8 mouse cellular contexts compared by ENCODE assay signal in genomic region chr13:55322130-55322825, GRCm38 (mm10). TPM values are rescaled to one million over a fixed set of nuclear protein-coding genes. Genes with fewer than 3 reads are reported as not detected.
DNase-seq lines count a peak whose midpoint lies in the region; ATAC-seq and TF ChIP-seq lines count a peak whose summit lies in the region.

No protein-coding gene starts in this region.

- H3K36me3 ChIP-seq in forebrain, embryonic 15.5 days = peaks cover 44% of the 10 kb centered on the region
- no peaks in the 10 kb centered on the region; the same call in 1 of the 2 replicates for H3K36me3 ChIP-seq in kidney, adult 2 months (ENCODE audit: control insufficient read depth, insufficient read depth, low read length)
- peaks cover 15% of the 10 kb centered on the region for H3K36me3 ChIP-seq in lung, embryonic 16.5 days (ENCODE audit: control insufficient read depth, insufficient read depth, low read length)

- H3K27ac ChIP-seq in forebrain, embryonic 15.5 days (replicated peaks) = peak overlapping the region; percentile 71
- H3K27ac ChIP-seq in kidney, adult 2 months (ENCODE audit: insufficient read depth, low read depth, low read length) = peak overlapping the region; percentile 78
- peak overlapping the region; percentile 82 for H3K27ac ChIP-seq in lung, embryonic 16.5 days (ENCODE audit: low read length)

- peaks cover 35% of the 10 kb centered on the region for H3K4me1 ChIP-seq in forebrain, embryonic 15.5 days
- H3K4me1 ChIP-seq in kidney, adult 2 months (ENCODE audit: control insufficient read depth, insufficient read depth, low read length) = peaks cover 13% of the 10 kb centered on the region
- H3K4me1 ChIP-seq in lung, embryonic 16.5 days (replicated peaks; ENCODE audit: control insufficient read depth, insufficient read depth, low read length) = peaks cover 26% of the 10 kb centered on the region

- WGBS in forebrain, embryonic 15.5 days = 2% methylated on average over 31 of the region's 31 CpGs
- under 1% methylated on average over 31 of the region's 31 CpGs for WGBS in kidney, adult 2 months
- WGBS in lung, embryonic 16.5 days = under 1% methylated on average over 31 of the region's 31 CpGs

- H3K9ac ChIP-seq in forebrain, embryonic 15.5 days (replicated peaks) = peak overlapping the region; percentile 86
- peak overlapping the region; percentile 98 for H3K9ac ChIP-seq in lung, embryonic 16.5 days (ENCODE audit: low read length)

- no peak for ATAC-seq in forebrain, embryonic 15.5 days (replicated peaks)
- peak; percentile 29; the same call in 1 of the 2 replicates for ATAC-seq in lung, embryonic 16.5 days (ENCODE audit: low read depth)

- peak; percentile 52 to 63 for DNase-seq in right cerebral cortex, adult 2 months (ENCODE audit: low spot score in 2 of 2)
- DNase-seq in right cerebral cortex, postnatal 4 days = no peak
- DNase-seq in cerebellum, adult 18-20 months = peak; percentile 57 to 65
- DNase-seq in kidney, adult 2 months = peak; percentile 92
- DNase-seq in retina, postnatal 1 day = peak; percentile 62
- no peak for DNase-seq in layer of hippocampus, adult 8-10 months (ENCODE audit: low spot score in 2 of 2)

- H3K27me3 ChIP-seq in forebrain, embryonic 15.5 days = no peaks in the 10 kb centered on the region
- H3K27me3 ChIP-seq in kidney, adult 2 months (replicated peaks; ENCODE audit: control insufficient read depth, insufficient read depth, low read length) = no peaks in the 10 kb centered on the region
- H3K27me3 ChIP-seq in lung, embryonic 16.5 days (ENCODE audit: control insufficient read depth, insufficient read depth, low read depth, low read length) = no peaks in the 10 kb centered on the region

- TF ChIP-seq CTCF in kidney, adult 2 months (conservative IDR thresholded peaks at IDR 0.05; ENCODE audit: insufficient read depth, insufficient read length, low read depth, low read length) = peak; percentile 56

- H3K4me3 ChIP-seq in forebrain, embryonic 15.5 days = peak overlapping the region; percentile 73
- H3K4me3 ChIP-seq in kidney, adult 2 months (ENCODE audit: insufficient read depth, low read depth, low read length) = peak overlapping the region; percentile 93
- H3K4me3 ChIP-seq in lung, embryonic 16.5 days (ENCODE audit: low read length) = peak overlapping the region; percentile 88

- H3K9me3 ChIP-seq in forebrain, embryonic 15.5 days = no peaks in the 10 kb centered on the region
- no peaks in the 10 kb centered on the region for H3K9me3 ChIP-seq in lung, embryonic 16.5 days (ENCODE audit: control insufficient read depth, low read length)

- TF ChIP-seq POLR2A in kidney, adult 2 months (IDR thresholded peaks at IDR 0.05; ENCODE audit: low read depth, low read length) = no peak

- H3K4me2 ChIP-seq in forebrain, embryonic 15.5 days (replicated peaks) = peak overlapping the region; percentile 96
- peak overlapping the region; percentile 61 for H3K4me2 ChIP-seq in lung, embryonic 16.5 days (ENCODE audit: low read depth, low read length)

RNA-seq across cellular contexts. Expression of gene Rab24, which starts 0.5 kb away (rescaled TPM):
- 114 and 118 TPM in 2 replicates for polyA plus RNA-seq in forebrain, embryonic 15.5 days (2015; fragmentation: Nextera tagmentation; extraction: Ambion mirVana)
- polyA plus RNA-seq in kidney, adult 2 months (2012; rRNA removed) = 81.8 and 89.8 TPM in 2 replicates
- 76.9 and 84.3 TPM in 2 replicates for polyA plus RNA-seq in lung, embryonic 16.5 days (2015; fragmentation: Nextera tagmentation; extraction: Ambion mirVana)
- 10 to 100 TPM; 75.4 to 84.1 (median 80.8) TPM for total RNA-seq in layer of hippocampus, adult 8-10 months (2022)

RNA-seq across cellular contexts. Expression of gene Prelid1, which starts 2.0 kb away (rescaled TPM):
- 303 and 314 TPM in 2 replicates for polyA plus RNA-seq in forebrain, embryonic 15.5 days (2015; fragmentation: Nextera tagmentation; extraction: Ambion mirVana)
- 542 and 589 TPM in 2 replicates for polyA plus RNA-seq in kidney, adult 2 months (2012; rRNA removed)
- polyA plus RNA-seq in lung, embryonic 16.5 days (2015; fragmentation: Nextera tagmentation; extraction: Ambion mirVana) = 466 and 483 TPM in 2 replicates
- 100 to 1,000 TPM; 133 to 152 (median 139) TPM for total RNA-seq in layer of hippocampus, adult 8-10 months (2022)

RNA-seq across cellular contexts. Expression of gene Mxd3, which starts 7.3 kb away (rescaled TPM):
- 28.9 and 30.0 TPM in 2 replicates for polyA plus RNA-seq in forebrain, embryonic 15.5 days (2015; fragmentation: Nextera tagmentation; extraction: Ambion mirVana)
- 1.2 and 1.3 TPM in 2 replicates for polyA plus RNA-seq in kidney, adult 2 months (2012; rRNA removed)
- polyA plus RNA-seq in lung, embryonic 16.5 days (2015; fragmentation: Nextera tagmentation; extraction: Ambion mirVana) = 44.0 and 46.4 TPM in 2 replicates
- 1 to 10 TPM in 2 of 4 experiments, under 1 TPM in 2; 0.82 to 1.5 (median 1.0) TPM for total RNA-seq in layer of hippocampus, adult 8-10 months (2022)

RNA-seq across cellular contexts. Expression of gene Lman2, which starts 40.3 kb away (rescaled TPM):
- polyA plus RNA-seq in forebrain, embryonic 15.5 days (2015; fragmentation: Nextera tagmentation; extraction: Ambion mirVana) = 56.7 and 58.0 TPM in 2 replicates
- 114 and 126 TPM in 2 replicates for polyA plus RNA-seq in kidney, adult 2 months (2012; rRNA removed)
- 101 and 103 TPM in 2 replicates for polyA plus RNA-seq in lung, embryonic 16.5 days (2015; fragmentation: Nextera tagmentation; extraction: Ambion mirVana)
- total RNA-seq in layer of hippocampus, adult 8-10 months (2022) = 10 to 100 TPM; 56.6 to 72.8 (median 65.0) TPM

RNA-seq across cellular contexts. Expression of gene Rgs14, which starts 47.3 kb away (rescaled TPM):
- 0.37 and 0.81 TPM in 2 replicates for polyA plus RNA-seq in forebrain, embryonic 15.5 days (2015; fragmentation: Nextera tagmentation; extraction: Ambion mirVana)
- 3.3 and 4.2 TPM in 2 replicates for polyA plus RNA-seq in kidney, adult 2 months (2012; rRNA removed)
- polyA plus RNA-seq in lung, embryonic 16.5 days (2015; fragmentation: Nextera tagmentation; extraction: Ambion mirVana) = 1.4 and 2.1 TPM in 2 replicates
- total RNA-seq in layer of hippocampus, adult 8-10 months (2022) = 10 to 100 TPM; 86.8 to 97.9 (median 95.0) TPM

Comparison
In these comparisons a context has a peak if more than half of its experiments do, and no peak if none do; other contexts are left out.
1. DNase-seq: peak in right cerebral cortex, adult 2 months (2 of 2), cerebellum, adult 18-20 months (2 of 2), kidney, adult 2 months (single experiment) and retina, postnatal 1 day (single experiment); none in right cerebral cortex, postnatal 4 days (single experiment) and layer of hippocampus, adult 8-10 months (0 of 2).
2. RNA of gene Mxd3, which starts 7.3 kb away (polyA plus RNA-seq): 44.0 to 46.4 TPM in lung, embryonic 16.5 days and 28.9 to 30.0 TPM in forebrain, embryonic 15.5 days; 1.2 to 1.3 TPM in kidney, adult 2 months; every median in the first group is over 10 times any median in the second.
3. Peak in every context shown above with its lines, with median percentiles within 50 percentile points of each other: H3K27ac ChIP-seq and H3K4me3 ChIP-seq.